Mouse (Mus musculus) stomach, embryonic 16.5 days (tissue): ENCODE measurements around the gene Fmr1nb. TPM values are rescaled to one million over a fixed set of nuclear protein-coding genes. Genes with fewer than 3 reads are reported as not detected.
"Not testable (repeated sequence)": the region's sequence is repeated elsewhere in the genome, so short reads cannot be mapped to it uniquely, and the experiment has no call there.

Experiments used
- ATAC-seq: fragments of 200-750 bp; cut with Nextera tagmentation; 2 replicates; pipeline ENCODE4 v1.8.0; 2017; ENCODE audit warnings: moderate number of reproducible peaks, moderate TSS enrichment; ENCODE audit not compliant: insufficient read depth, low FRiP score
- H3K27ac ChIP-seq: fragments of 300-500 bp; sonication (generic); 2 replicates; pipeline ENCODE4 v1.5.1; 2014; ENCODE audit warnings: low read length
- H3K27me3 ChIP-seq: fragments of 300-500 bp; sonication (generic); 2 replicates; pipeline ENCODE4 v1.6.1; 2014; ENCODE audit warnings: low read length, control low read depth, mixed read lengths; ENCODE audit not compliant: control insufficient read depth, insufficient read depth
- H3K36me3 ChIP-seq: fragments of 300-500 bp; sonication (generic); 2 replicates; pipeline ENCODE4 v1.6.1; 2014; ENCODE audit warnings: low read length; ENCODE audit not compliant: control insufficient read depth, insufficient read depth
- H3K4me1 ChIP-seq: fragments of 300-500 bp; sonication (generic); 2 replicates; pipeline ENCODE4 v1.6.1; 2014; ENCODE audit warnings: low read length, control low read depth, mixed read lengths; ENCODE audit not compliant: control insufficient read depth, insufficient read depth
- H3K4me2 ChIP-seq: fragments of 300-500 bp; sonication (generic); 2 replicates; pipeline ENCODE4 v1.6.1; 2014; ENCODE audit warnings: low read depth, low read length, mixed read lengths
- H3K4me3 ChIP-seq: fragments of 300-500 bp; sonication (generic); replicated peaks from 2 replicates; pipeline ENCODE4 v1.5.1; 2014; ENCODE audit warnings: mild to moderate bottlenecking, low read length
- H3K9ac ChIP-seq: fragments of 300-500 bp; sonication (generic); 2 replicates; pipeline ENCODE4 v1.6.1; 2014; ENCODE audit warnings: low read length
- H3K9me3 ChIP-seq: fragments of 300-500 bp; sonication (generic); replicated peaks from 2 replicates; pipeline ENCODE4 v1.6.1; 2016; ENCODE audit warnings: low read length, control low read depth; ENCODE audit not compliant: control insufficient read depth
- WGBS: fragments of 180-500 bp; shearing (Covaris S2); extraction: QIAGEN DNeasy Blood & Tissue Kit; methylation state at CpG from one replicate; pipeline ENCODE4 v1.1.7; 2014; 5-methylcytosine and 5-hydroxymethylcytosine counted together
- polyA plus RNA-seq: library from polyadenylated mRNA; unstranded; fragments of >200 nt; fragmentation: Nextera tagmentation; extraction: Ambion mirVana; gene quantifications from 2 replicates; pipeline ENCODE4 v1.2.1, GENCODE M21; 2015

Gene Fmr1nb
- 0.40 TPM in 1 of 2 replicates, not detected in the other for polyA plus RNA-seq

DNA sequence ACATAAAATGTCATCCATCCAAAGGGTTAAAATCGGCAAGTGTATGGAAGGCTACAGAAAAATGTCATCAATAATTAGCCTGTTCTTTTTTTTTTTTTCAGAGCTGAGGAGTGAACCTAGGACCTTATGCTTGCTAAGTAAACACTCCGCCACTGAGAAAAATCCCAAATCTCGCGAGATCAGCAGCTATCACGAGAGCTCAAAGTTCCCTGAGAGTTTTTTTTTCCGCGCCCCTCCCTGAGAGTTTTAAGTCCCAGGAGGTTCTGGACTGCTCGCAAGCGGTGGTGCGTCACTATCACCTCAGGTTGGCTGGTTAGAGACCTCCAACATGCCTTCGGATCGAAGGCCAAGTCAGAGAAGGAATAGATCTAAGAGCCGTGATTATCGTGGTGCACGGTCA is at the start of gene Fmr1nb:
TSS of gene Fmr1nb (plus strand) at position 234 of the 400 bp plus-strand sequence.
- WGBS = 80% methylated on average over 15 of the region's 15 CpGs
- no peak within 1 kb of the TSS for H3K4me3 ChIP-seq
- no peak within 1 kb of the TSS for H3K9ac ChIP-seq
- no peaks in the 10 kb centered on the region for H3K27me3 ChIP-seq
- no peaks in the 10 kb centered on the region for H3K36me3 ChIP-seq
- no peaks in the 10 kb centered on the region for H3K4me1 ChIP-seq
- no peaks in the 10 kb centered on the region for H3K9me3 ChIP-seq
- H3K27ac ChIP-seq = no peak within 1 kb of the TSS
- no peak for ATAC-seq
- no peak within 1 kb of the TSS for H3K4me2 ChIP-seq

DNA sequence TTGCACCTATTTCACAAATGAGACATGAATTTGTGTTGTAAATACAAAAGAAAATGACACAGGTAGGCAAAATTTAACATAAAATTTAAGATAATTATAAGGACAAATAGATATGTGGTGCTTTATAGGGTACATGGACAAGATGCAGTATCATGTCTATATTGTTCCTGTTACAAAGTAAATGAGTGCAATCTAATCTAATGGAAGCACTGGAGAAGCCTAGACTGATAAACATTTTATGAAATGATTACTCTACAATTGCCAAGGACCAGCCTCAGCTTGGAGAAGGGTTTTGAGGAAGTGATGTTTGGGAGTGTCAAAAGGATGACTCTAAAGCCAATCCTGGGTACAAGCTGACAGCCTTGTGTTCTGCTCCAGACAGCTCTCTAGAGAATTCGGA is 24.7 kb upstream of the Fmr1nb start:
- WGBS = 65% methylated on average over 1 of the region's 1 CpGs
- H3K9me3 ChIP-seq = no peaks in the 10 kb centered on the region
- no peak overlapping the region for H3K27ac ChIP-seq
- H3K9ac ChIP-seq = no peak overlapping the region
- no peak overlapping the region for H3K4me3 ChIP-seq
- no peak for ATAC-seq
- H3K36me3 ChIP-seq = no peaks in the 10 kb centered on the region
- H3K27me3 ChIP-seq = no peaks in the 10 kb centered on the region
- no peaks in the 10 kb centered on the region for H3K4me1 ChIP-seq
- no peak overlapping the region for H3K4me2 ChIP-seq

DNA sequence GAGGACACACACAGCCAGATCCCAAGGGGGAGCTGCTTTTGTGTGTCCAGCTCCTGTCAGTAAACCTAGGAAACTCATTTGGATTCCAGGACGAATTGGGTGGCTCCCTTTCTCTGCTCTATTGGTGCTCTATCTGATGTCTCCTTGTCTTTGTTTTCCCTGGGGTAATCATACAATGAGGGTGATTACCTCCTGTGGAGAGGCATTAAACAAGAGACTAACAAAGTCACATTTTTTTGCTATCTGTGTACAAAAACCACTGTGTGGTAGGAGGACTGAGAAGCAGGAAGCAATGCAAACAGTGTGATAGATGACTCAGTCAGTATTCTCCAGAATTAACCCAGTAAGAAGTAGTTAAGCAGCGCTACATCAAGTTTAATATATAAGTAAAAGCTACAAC is 21.6 kb upstream of the Fmr1nb start:
- WGBS = 46% methylated on average over 2 of the region's 2 CpGs
- no peak overlapping the region for H3K27ac ChIP-seq
- no peak overlapping the region for H3K4me3 ChIP-seq
- H3K4me2 ChIP-seq = no peak overlapping the region
- no peaks in the 10 kb centered on the region for H3K36me3 ChIP-seq
- ATAC-seq = no peak
- no peaks in the 10 kb centered on the region for H3K9me3 ChIP-seq
- H3K27me3 ChIP-seq = no peaks in the 10 kb centered on the region
- H3K4me1 ChIP-seq = no peaks in the 10 kb centered on the region
- H3K9ac ChIP-seq = no peak overlapping the region

DNA sequence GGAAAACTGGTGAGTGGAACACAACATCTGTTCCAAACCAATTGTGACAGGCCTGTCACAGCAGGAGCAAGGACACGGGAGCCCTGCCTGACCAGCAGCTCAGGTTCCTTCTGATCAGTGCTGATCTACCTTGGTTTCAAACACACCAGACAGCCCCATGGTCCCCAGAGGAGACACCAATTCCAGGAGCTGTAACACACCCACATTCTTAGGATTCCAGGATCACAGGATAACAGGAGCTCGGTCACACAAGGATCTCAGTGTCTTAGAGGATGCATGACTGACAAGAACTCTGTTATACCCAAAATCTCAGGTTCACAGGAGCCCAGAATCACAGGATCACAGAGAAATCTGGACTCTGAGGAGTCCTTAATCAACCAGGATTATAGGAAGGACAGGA is 58.8 kb downstream of the Fmr1nb start:
- H3K9me3 ChIP-seq, H3K27me3 ChIP-seq, H3K9ac ChIP-seq, ATAC-seq, H3K27ac ChIP-seq, H3K36me3 ChIP-seq, H3K4me3 ChIP-seq, H3K4me1 ChIP-seq: not testable (repeated sequence)
- 34% methylated on average over 2 of the region's 2 CpGs for WGBS
- peak overlapping the region; percentile 42 for H3K4me2 ChIP-seq

DNA sequence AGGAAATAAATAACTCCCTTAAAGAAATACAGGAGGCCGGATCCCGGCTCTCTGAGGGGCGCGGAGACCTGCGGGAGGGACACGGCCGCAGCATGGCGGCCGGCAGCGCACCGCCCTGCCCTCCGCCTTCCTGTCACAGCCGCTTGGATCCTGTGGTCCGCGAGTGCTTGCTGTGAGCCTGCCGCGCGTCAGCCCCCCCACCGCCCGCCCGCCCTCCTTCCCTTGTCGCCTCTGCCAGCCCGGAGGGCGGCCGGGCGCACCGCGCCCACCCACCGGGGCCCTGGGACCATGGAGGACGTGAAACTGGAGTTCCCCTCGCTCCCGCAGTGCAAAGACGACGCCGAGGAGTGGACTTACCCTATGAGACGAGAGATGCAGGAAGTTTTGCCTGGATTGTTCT is 59.4 kb downstream of the Fmr1nb start, which contains the start of gene Gm14698:
TSS of gene Gm14698 (plus strand) at position 35 of the 400 bp plus-strand sequence.
- 17% methylated on average over 21 of the region's 36 CpGs for WGBS
- Histone ChIP-seq H3K4me3 (peak within 1 kb of the TSS; percentile 30), H3K4me2 (peak within 1 kb of the TSS; percentile 42)
- H3K4me1 ChIP-seq, H3K36me3 ChIP-seq, H3K9ac ChIP-seq, H3K27ac ChIP-seq, H3K27me3 ChIP-seq, H3K9me3 ChIP-seq: not testable (repeated sequence)
- peak; percentile 74; the same call in 1 of the 2 replicates for ATAC-seq

DNA sequence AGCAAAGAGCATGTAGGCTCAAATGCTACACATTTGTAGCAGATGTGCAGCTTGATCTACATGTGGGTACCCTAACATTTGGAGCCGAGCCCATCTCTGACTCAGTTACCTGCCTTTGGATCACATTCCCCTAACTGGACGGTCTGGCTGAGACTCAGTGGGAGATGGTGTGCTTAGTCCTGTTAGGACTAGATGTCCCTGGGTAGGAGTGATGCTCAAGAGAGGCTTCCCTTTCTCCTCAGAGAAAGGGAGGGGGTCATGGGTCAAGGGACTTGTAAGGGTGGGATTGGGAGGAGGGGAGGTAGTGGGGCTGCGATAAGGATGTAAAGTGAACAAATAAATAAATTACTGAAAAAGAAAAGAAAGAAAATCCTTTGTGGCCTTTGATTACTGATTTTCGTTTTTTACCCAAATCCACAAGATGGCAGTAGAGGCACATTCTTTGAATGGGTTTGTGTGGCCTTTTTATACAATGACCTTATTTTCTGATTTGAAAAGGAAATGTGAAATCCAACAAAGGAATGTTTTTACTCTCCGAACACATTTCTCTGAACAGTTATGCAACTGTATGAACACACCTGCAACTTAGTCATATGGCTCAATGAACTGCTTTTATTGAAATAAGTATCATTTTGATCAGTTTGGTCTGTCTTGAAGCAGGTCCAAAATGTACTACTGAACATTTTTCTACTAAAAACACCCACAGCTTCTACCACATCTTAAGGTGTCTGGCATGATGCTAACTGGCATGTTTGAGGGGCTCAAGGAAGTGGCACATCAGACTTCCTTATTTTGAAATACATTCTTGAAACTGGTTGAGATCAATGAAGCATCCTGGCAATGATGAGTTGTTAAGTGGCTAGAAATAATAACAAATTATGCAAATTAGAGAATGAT is 78.2 kb downstream of the Fmr1nb start:
- Histone ChIP-seq H3K27ac (no peak overlapping the region), H3K9ac (no peak overlapping the region), H3K9me3 (no peaks in the 10 kb centered on the region), H3K4me3 (no peak overlapping the region), H3K4me1 (no peaks in the 10 kb centered on the region), H3K4me2 (no peak overlapping the region), H3K36me3 (no peaks in the 10 kb centered on the region), H3K27me3 (no peaks in the 10 kb centered on the region)
- no peak for ATAC-seq
- 18% methylated on average over 5 of the region's 5 CpGs for WGBS

Other genes starting within 250 kb of the Fmr1nb start
- gene Fmr1, start 83.3 kb upstream of the Fmr1nb start, polyA plus RNA-seq = 45.1 and 52.4 TPM in 2 replicates
- gene Gm14698, start 59.3 kb downstream of the Fmr1nb start, polyA plus RNA-seq = 3.2 and 3.8 TPM in 2 replicates
- not detected in 2 replicates for gene Gm6812, start 131.2 kb downstream of the Fmr1nb start, polyA plus RNA-seq